Mouse (Mus musculus) forebrain, embryonic 11.5 days (tissue): Measurements from ENCODE around the gene Ptcd3. TPM values are rescaled to one million over a fixed set of nuclear protein-coding genes. Genes with fewer than 3 reads are reported as not detected.
A peak's percentile ranks its signal among the peaks of the same experiment; 100 is the strongest.

ENCODE experiments used
- ATAC-seq: fragments of 200-750 bp; cut with Nextera tagmentation; replicated peaks from 2 replicates; pipeline ENCODE4 v1.8.0; 2017; ENCODE audit warnings: moderate TSS enrichment; ENCODE audit not compliant: low FRiP score
- DNase-seq: peaks from one replicate; pipeline ENCODE4 v3.0.0-alpha.2; 2017; ENCODE audit warnings: low spot score
- H3K27ac ChIP-seq: fragments of 300-500 bp; sonication (generic); 2 replicates; pipeline ENCODE4 v1.5.1; 2014; ENCODE audit warnings: low read depth, low read length
- H3K27me3 ChIP-seq: fragments of 300-500 bp; sonication (generic); 2 replicates; pipeline ENCODE4 v1.6.1; 2014; ENCODE audit warnings: mild to moderate bottlenecking, low read length, mixed read lengths; ENCODE audit not compliant: control insufficient read depth, insufficient read depth
- H3K36me3 ChIP-seq: fragments of 300-500 bp; sonication (generic); 2 replicates; pipeline ENCODE4 v1.6.1; 2014; ENCODE audit warnings: mild to moderate bottlenecking, low read length, moderate library complexity, mixed read lengths; ENCODE audit not compliant: control insufficient read depth, insufficient read depth
- H3K4me1 ChIP-seq: fragments of 300-500 bp; sonication (generic); replicated peaks from 2 replicates; pipeline ENCODE4 v1.6.1; 2014; ENCODE audit warnings: low read length, mixed read lengths; ENCODE audit not compliant: control insufficient read depth, insufficient read depth
- H3K4me2 ChIP-seq: fragments of 300-500 bp; sonication (generic); 2 replicates; pipeline ENCODE4 v1.6.1; 2014; ENCODE audit warnings: low read depth, mild to moderate bottlenecking, low read length, moderate library complexity, mixed read lengths; ENCODE audit not compliant: severe bottlenecking
- H3K4me3 ChIP-seq: fragments of 300-500 bp; sonication (generic); 2 replicates; pipeline ENCODE4 v1.5.1; 2014; ENCODE audit warnings: low read depth, low read length
- H3K9ac ChIP-seq: fragments of 300-500 bp; sonication (generic); 2 replicates; pipeline ENCODE4 v1.6.1; 2014; ENCODE audit warnings: low read length
- H3K9me3 ChIP-seq: fragments of 300-500 bp; sonication (generic); 2 replicates; pipeline ENCODE4 v1.6.1; 2016; ENCODE audit warnings: low read length, mixed read lengths; ENCODE audit not compliant: control insufficient read depth
- WGBS: fragments of 180-500 bp; shearing (Covaris S2); extraction: QIAGEN DNeasy Blood & Tissue Kit; methylation state at CpG from one replicate; pipeline ENCODE4 v1.1.7; 2014; 5-methylcytosine and 5-hydroxymethylcytosine counted together
- polyA plus RNA-seq: library from polyadenylated mRNA; unstranded; fragments of >200 nt; fragmentation: Nextera tagmentation; extraction: Ambion mirVana; gene quantifications from 2 replicates; pipeline ENCODE4 v1.2.1, GENCODE M21; 2014

The Ptcd3 gene
- 130 and 142 TPM in 2 replicates for polyA plus RNA-seq

GRCm38 (mm10) chr6:71908481-71909381 lies at the start of gene Ptcd3, which contains the start of gene Polr1a:
Ptcd3 (minus strand) TSS chr6:71908750.
Polr1a (plus strand) TSS chr6:71909053.
- WGBS: under 1% methylated on average over 58 of the region's 58 CpGs
- H3K36me3 ChIP-seq: no peaks in the 10 kb centered on the region; the same call in 1 of the 2 replicates
- no peaks in the 10 kb centered on the region for H3K27me3 ChIP-seq
- H3K9ac ChIP-seq: peak within 1 kb of the TSS; percentile 79
- ATAC-seq (peak; percentile 93), DNase-seq (peak; percentile 95)
- no peaks in the 10 kb centered on the region for H3K4me1 ChIP-seq
- peak within 1 kb of the TSS; percentile 74 for H3K4me2 ChIP-seq
- peak within 1 kb of the TSS; percentile 80 for H3K4me3 ChIP-seq
- no peaks in the 10 kb centered on the region for H3K9me3 ChIP-seq
- peak within 1 kb of the TSS; percentile 25; the same call in 1 of the 2 replicates for H3K27ac ChIP-seq

- no peaks in the 10 kb centered on the region for H3K9me3 ChIP-seq
- no peaks in the 10 kb centered on the region for H3K27me3 ChIP-seq
- H3K36me3 ChIP-seq: peaks cover 4% of the 10 kb centered on the region; the same call in 1 of the 2 replicates
- no peak overlapping the region for H3K9ac ChIP-seq
- H3K4me3 ChIP-seq: no peak overlapping the region
- ATAC-seq (no peak), DNase-seq (no peak)
- H3K27ac ChIP-seq: no peak overlapping the region
- WGBS: 92% methylated on average over 5 of the region's 5 CpGs
- H3K4me1 ChIP-seq: no peaks in the 10 kb centered on the region
- H3K4me2 ChIP-seq: no peak overlapping the region
These were observed 42.6 kb upstream of the Ptcd3 start for GRCm38 (mm10) chr6:71951192-71951591.

- no peaks in the 10 kb centered on the region for H3K4me1 ChIP-seq
- H3K27me3 ChIP-seq: no peaks in the 10 kb centered on the region
- H3K9ac ChIP-seq: no peak overlapping the region
- peaks cover 4% of the 10 kb centered on the region; the same call in 1 of the 2 replicates for H3K36me3 ChIP-seq
- WGBS: 89% methylated on average over 3 of the region's 3 CpGs
- H3K9me3 ChIP-seq: no peaks in the 10 kb centered on the region
- H3K4me2 ChIP-seq: no peak overlapping the region
- no peak overlapping the region for H3K27ac ChIP-seq
- DNase-seq (no peak), ATAC-seq (no peak)
- H3K4me3 ChIP-seq: no peak overlapping the region
These were observed 42.0 kb upstream of the Ptcd3 start for GRCm38 (mm10) chr6:71950592-71950991.

- Histone ChIP-seq H3K27ac (no peak overlapping the region), H3K4me1 (no peaks in the 10 kb centered on the region), H3K27me3 (no peaks in the 10 kb centered on the region), H3K36me3 (peaks cover 3% of the 10 kb centered on the region; the same call in 1 of the 2 replicates), H3K9ac (no peak overlapping the region), H3K9me3 (no peaks in the 10 kb centered on the region), H3K4me2 (no peak overlapping the region), H3K4me3 (no peak overlapping the region)
- 89% methylated on average over 3 of the region's 3 CpGs for WGBS
- ATAC-seq (no peak), DNase-seq (no peak)
These were observed 41.2 kb upstream of the Ptcd3 start for GRCm38 (mm10) chr6:71949721-71950120.

GRCm38 (mm10) chr6:71946121-71946520 lies 37.6 kb upstream of the Ptcd3 start:
- 94% methylated on average over 8 of the region's 8 CpGs for WGBS
- DNase-seq: no peak
- Histone ChIP-seq H3K27me3 (no peaks in the 10 kb centered on the region), H3K9me3 (no peaks in the 10 kb centered on the region), H3K4me1 (no peaks in the 10 kb centered on the region), H3K27ac (no peak overlapping the region), H3K4me3 (no peak overlapping the region), H3K36me3 (no peaks in the 10 kb centered on the region; the same call in 1 of the 2 replicates), H3K9ac (no peak overlapping the region), H3K4me2 (no peak overlapping the region)
- no peak for ATAC-seq

- ATAC-seq (no peak), DNase-seq (no peak)
- Histone ChIP-seq H3K27me3 (no peaks in the 10 kb centered on the region), H3K4me2 (no peak overlapping the region), H3K27ac (no peak overlapping the region), H3K9me3 (no peaks in the 10 kb centered on the region), H3K9ac (no peak overlapping the region), H3K4me3 (no peak overlapping the region), H3K36me3 (no peaks in the 10 kb centered on the region), H3K4me1 (no peaks in the 10 kb centered on the region)
- WGBS: 93% methylated on average over 6 of the region's 6 CpGs
These were observed 36.6 kb upstream of the Ptcd3 start for GRCm38 (mm10) chr6:71945101-71945500.

GRCm38 (mm10) chr6:71940912-71941311 lies 32.4 kb upstream of the Ptcd3 start:
- WGBS: 82% methylated on average over 6 of the region's 6 CpGs
- no peak overlapping the region for H3K27ac ChIP-seq
- H3K36me3 ChIP-seq: no peaks in the 10 kb centered on the region

GRCm38 (mm10) chr6:71935737-71936136 lies 27.2 kb upstream of the Ptcd3 start:
- DNase-seq: no peak
- Histone ChIP-seq H3K4me1 (no peaks in the 10 kb centered on the region), H3K36me3 (no peaks in the 10 kb centered on the region; the same call in 1 of the 2 replicates), H3K9me3 (no peaks in the 10 kb centered on the region), H3K27me3 (no peaks in the 10 kb centered on the region), H3K4me2 (no peak overlapping the region), H3K4me3 (no peak overlapping the region), H3K9ac (no peak overlapping the region), H3K27ac (no peak overlapping the region)
- WGBS: 86% methylated on average over 2 of the region's 2 CpGs
- ATAC-seq: no peak

More at GRCm38 (mm10) chr6:71940912-71941311, 32.4 kb upstream of the Ptcd3 start:
- Histone ChIP-seq H3K9me3 (no peaks in the 10 kb centered on the region), H3K4me2 (no peak overlapping the region), H3K27me3 (no peaks in the 10 kb centered on the region), H3K4me1 (no peaks in the 10 kb centered on the region), H3K4me3 (no peak overlapping the region), H3K9ac (no peak overlapping the region)
- no peak for ATAC-seq
- DNase-seq: no peak
